Mouse (Mus musculus) cerebellum, adult 2 months (tissue): Measurements from ENCODE around the gene Il23r.

Experiments
- CTCF ChIP-seq: fragments of 200-500 bp; IDR thresholded peaks from 2 replicates; pipeline ENCODE4 v1.5.1; 2011; ENCODE audit warnings: low read depth, mild to moderate bottlenecking, control low read depth, low read length, moderate library complexity, borderline replicate concordance; ENCODE audit not compliant: insufficient read depth
- POLR2A ChIP-seq: fragments of 200-500 bp; IDR thresholded peaks from 2 replicates; pipeline ENCODE4 v1.6.1; 2011; ENCODE audit warnings: low read length, control low read depth, borderline replicate concordance; ENCODE audit not compliant: insufficient read depth

DNA sequence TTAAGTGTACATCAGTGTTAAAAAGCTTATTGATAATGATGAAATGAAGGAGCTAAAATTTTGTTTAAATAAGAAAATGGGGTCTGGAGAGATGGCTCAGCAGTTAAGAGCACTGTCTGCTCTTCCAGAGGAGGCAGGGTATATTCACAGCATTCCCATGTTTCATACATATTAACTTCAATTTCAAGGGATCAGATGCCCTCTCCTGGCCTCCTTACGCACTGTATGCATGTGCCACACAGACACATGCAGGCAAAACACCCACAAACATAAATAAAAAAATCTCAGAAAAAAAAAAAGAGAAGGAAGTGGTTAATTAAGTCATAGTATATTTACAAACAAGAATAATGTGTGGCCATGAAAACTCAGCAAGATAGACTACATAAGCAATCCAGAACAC is 45.8 kb downstream of the Il23r start:
- TF ChIP-seq CTCF (no peak), POLR2A (no peak)
